Mouse (Mus musculus): ENCODE data around the gene Egr2. TPM values are rescaled to one million over a fixed set of nuclear protein-coding genes. Genes with fewer than 3 reads are reported as not detected.

Gene Egr2
- polyA plus RNA-seq, 1 experiment from 2014 or later, result not detected

DNA sequence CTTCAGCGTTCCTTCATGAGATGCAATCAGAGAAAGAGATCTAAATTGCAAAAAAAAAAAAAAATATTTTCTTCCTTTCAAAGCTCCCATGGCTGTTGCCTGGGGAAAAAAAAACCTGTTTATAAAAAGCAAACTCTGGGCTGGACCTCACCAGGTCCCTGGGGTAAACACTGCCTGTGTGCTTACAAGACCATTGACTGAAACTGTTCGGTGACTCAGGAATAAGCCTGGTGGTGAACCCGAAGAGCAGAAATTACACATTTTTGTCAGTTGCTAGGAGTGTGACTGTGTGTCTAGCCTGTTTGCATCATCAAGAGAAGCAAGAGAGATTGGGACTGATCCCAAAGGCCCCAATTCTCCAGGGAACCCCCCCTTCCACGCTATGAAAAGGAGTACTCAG lies 5.5 kb upstream of the Egr2 start:
- no peaks in the 10 kb centered on the region for H3K9me3 ChIP-seq (ENCODE audit: control insufficient read depth, low read length)
- H3K9ac ChIP-seq (ENCODE audit: low read length), result no peak overlapping the region
- no peak overlapping the region for H3K27ac ChIP-seq (ENCODE audit: low read depth, low read length)
- no peaks in the 10 kb centered on the region for H3K4me1 ChIP-seq (replicated peaks; ENCODE audit: control insufficient read depth, insufficient read depth, low read length)
- no peak overlapping the region for H3K4me2 ChIP-seq (ENCODE audit: low read depth, low read length, severe bottlenecking)
- 80% methylated on average over 4 of the region's 4 CpGs for WGBS
- H3K4me3 ChIP-seq (ENCODE audit: low read depth, low read length), result no peak overlapping the region
- no peak for DNase-seq (ENCODE audit: low spot score)
- no peaks in the 10 kb centered on the region for H3K36me3 ChIP-seq (ENCODE audit: control insufficient read depth, insufficient read depth, low read length)
- ATAC-seq (replicated peaks; ENCODE audit: low FRiP score), result no peak
- H3K27me3 ChIP-seq (ENCODE audit: control insufficient read depth, insufficient read depth, low read length), result peaks cover 26% of the 10 kb centered on the region

GRCm38 (mm10) chr10:67535972-67536371 lies 697 bp downstream of the Egr2 start:
- DNase-seq (ENCODE audit: low spot score), result peak; percentile 86
- Histone ChIP-seq H3K36me3 (ENCODE audit: control insufficient read depth, insufficient read depth, low read length) (no peaks in the 10 kb centered on the region), H3K9ac (ENCODE audit: low read length) (no peak overlapping the region; the same call in 1 of the 2 replicates), H3K27me3 (ENCODE audit: control insufficient read depth, insufficient read depth, low read length) (peaks cover 80% of the 10 kb centered on the region), H3K4me3 (ENCODE audit: low read depth, low read length) (peak overlapping the region; percentile 52), H3K4me2 (ENCODE audit: low read depth, low read length, severe bottlenecking) (peak overlapping the region; percentile 80), H3K4me1 (replicated peaks; ENCODE audit: control insufficient read depth, insufficient read depth, low read length) (peaks cover 17% of the 10 kb centered on the region; the same call in 1 of the 2 replicates), H3K27ac (ENCODE audit: low read depth, low read length) (no peak overlapping the region), H3K9me3 (ENCODE audit: control insufficient read depth, low read length) (no peaks in the 10 kb centered on the region)
- 0% methylated on average over 35 of the region's 35 CpGs for WGBS
- peak; percentile 55 for ATAC-seq (replicated peaks; ENCODE audit: low FRiP score)

- peaks cover 17% of the 10 kb centered on the region; the same call in 1 of the 2 replicates for H3K4me1 ChIP-seq (replicated peaks; ENCODE audit: control insufficient read depth, insufficient read depth, low read length)
- peak overlapping the region; percentile 27; the same call in 1 of the 2 replicates for H3K9ac ChIP-seq (ENCODE audit: low read length)
- H3K4me2 ChIP-seq (ENCODE audit: low read depth, low read length, severe bottlenecking), result peak overlapping the region; percentile 80
- DNase-seq (ENCODE audit: low spot score) (peak; percentile 71), ATAC-seq (replicated peaks; ENCODE audit: low FRiP score) (peak; percentile 28)
- no peaks in the 10 kb centered on the region for H3K36me3 ChIP-seq (ENCODE audit: control insufficient read depth, insufficient read depth, low read length)
- peak overlapping the region; percentile 52 for H3K4me3 ChIP-seq (ENCODE audit: low read depth, low read length)
- under 1% methylated on average over 31 of the region's 32 CpGs for WGBS
- H3K9me3 ChIP-seq (ENCODE audit: control insufficient read depth, low read length), result no peaks in the 10 kb centered on the region
- no peak overlapping the region for H3K27ac ChIP-seq (ENCODE audit: low read depth, low read length)
- peaks cover 87% of the 10 kb centered on the region for H3K27me3 ChIP-seq (ENCODE audit: control insufficient read depth, insufficient read depth, low read length)
These were observed 1.4 kb downstream of the Egr2 start for GRCm38 (mm10) chr10:67536621-67537141.

GRCm38 (mm10) chr10:67537151-67537994 lies 2.1 kb downstream of the Egr2 start:
- peak overlapping the region; percentile 52 for H3K4me3 ChIP-seq (ENCODE audit: low read depth, low read length)
- ATAC-seq (replicated peaks; ENCODE audit: low FRiP score) (peak; percentile 87), DNase-seq (ENCODE audit: low spot score) (peak; percentile 88)
- H3K27me3 ChIP-seq (ENCODE audit: control insufficient read depth, insufficient read depth, low read length), result peaks cover 90% of the 10 kb centered on the region
- no peak overlapping the region for H3K27ac ChIP-seq (ENCODE audit: low read depth, low read length)
- peaks cover 17% of the 10 kb centered on the region; the same call in 1 of the 2 replicates for H3K4me1 ChIP-seq (replicated peaks; ENCODE audit: control insufficient read depth, insufficient read depth, low read length)
- under 1% methylated on average over 51 of the region's 51 CpGs for WGBS
- H3K4me2 ChIP-seq (ENCODE audit: low read depth, low read length, severe bottlenecking), result peak overlapping the region; percentile 80
- H3K36me3 ChIP-seq (ENCODE audit: control insufficient read depth, insufficient read depth, low read length), result no peaks in the 10 kb centered on the region
- peak overlapping the region; percentile 53 for H3K9ac ChIP-seq (ENCODE audit: low read length)
- H3K9me3 ChIP-seq (ENCODE audit: control insufficient read depth, low read length), result no peaks in the 10 kb centered on the region

DNA sequence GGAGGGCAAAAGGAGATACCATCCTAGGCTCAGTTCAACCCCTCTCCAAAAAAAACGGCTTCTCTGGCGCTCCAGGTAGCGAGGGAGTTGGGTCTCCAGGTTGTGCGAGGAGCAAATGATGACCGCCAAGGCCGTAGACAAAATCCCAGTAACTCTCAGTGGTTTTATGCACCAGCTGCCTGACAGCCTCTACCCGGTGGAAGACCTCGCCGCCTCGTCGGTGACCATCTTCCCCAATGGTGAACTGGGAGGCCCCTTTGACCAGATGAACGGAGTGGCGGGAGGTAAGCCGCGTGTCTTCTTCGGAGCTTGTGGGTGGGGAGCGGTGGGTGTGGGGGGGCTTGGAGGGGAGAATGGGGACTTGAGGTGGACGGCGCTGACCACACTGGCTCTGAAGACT lies 2.8 kb downstream of the Egr2 start:
- H3K9ac ChIP-seq (ENCODE audit: low read length), result no peak overlapping the region
- peak overlapping the region; percentile 80 for H3K4me2 ChIP-seq (ENCODE audit: low read depth, low read length, severe bottlenecking)
- peak overlapping the region; percentile 52 for H3K4me3 ChIP-seq (ENCODE audit: low read depth, low read length)
- peaks cover 17% of the 10 kb centered on the region; the same call in 1 of the 2 replicates for H3K4me1 ChIP-seq (replicated peaks; ENCODE audit: control insufficient read depth, insufficient read depth, low read length)
- H3K9me3 ChIP-seq (ENCODE audit: control insufficient read depth, low read length), result no peaks in the 10 kb centered on the region
- peaks cover 87% of the 10 kb centered on the region for H3K27me3 ChIP-seq (ENCODE audit: control insufficient read depth, insufficient read depth, low read length)
- no peaks in the 10 kb centered on the region for H3K36me3 ChIP-seq (ENCODE audit: control insufficient read depth, insufficient read depth, low read length)
- ATAC-seq (replicated peaks; ENCODE audit: low FRiP score), result no peak
- DNase-seq (ENCODE audit: low spot score), result peak; percentile 55
- no peak overlapping the region for H3K27ac ChIP-seq (ENCODE audit: low read depth, low read length)
- under 1% methylated on average over 19 of the region's 19 CpGs for WGBS

- peaks cover 17% of the 10 kb centered on the region; the same call in 1 of the 2 replicates for H3K4me1 ChIP-seq (replicated peaks; ENCODE audit: control insufficient read depth, insufficient read depth, low read length)
- H3K9me3 ChIP-seq (ENCODE audit: control insufficient read depth, low read length), result no peaks in the 10 kb centered on the region
- no peak overlapping the region for H3K9ac ChIP-seq (ENCODE audit: low read length)
- ATAC-seq (replicated peaks; ENCODE audit: low FRiP score) (no peak), DNase-seq (ENCODE audit: low spot score) (peak; percentile 53)
- WGBS, result 1% methylated on average over 50 of the region's 50 CpGs
- H3K27ac ChIP-seq (ENCODE audit: low read depth, low read length), result no peak overlapping the region
- H3K27me3 ChIP-seq (ENCODE audit: control insufficient read depth, insufficient read depth, low read length), result peaks cover 81% of the 10 kb centered on the region
- no peaks in the 10 kb centered on the region for H3K36me3 ChIP-seq (ENCODE audit: control insufficient read depth, insufficient read depth, low read length)
- H3K4me3 ChIP-seq (ENCODE audit: low read depth, low read length), result no peak overlapping the region
- peak overlapping the region; percentile 21; the same call in 1 of the 2 replicates for H3K4me2 ChIP-seq (ENCODE audit: low read depth, low read length, severe bottlenecking)
These were observed 3.5 kb downstream of the Egr2 start for GRCm38 (mm10) chr10:67538585-67539400.

- no peak overlapping the region for H3K9ac ChIP-seq (ENCODE audit: low read length)
- no peak overlapping the region for H3K4me2 ChIP-seq (ENCODE audit: low read depth, low read length, severe bottlenecking)
- peaks cover 75% of the 10 kb centered on the region for H3K27me3 ChIP-seq (ENCODE audit: control insufficient read depth, insufficient read depth, low read length)
- ATAC-seq (replicated peaks; ENCODE audit: low FRiP score), result no peak
- H3K36me3 ChIP-seq (ENCODE audit: control insufficient read depth, insufficient read depth, low read length), result no peaks in the 10 kb centered on the region
- H3K27ac ChIP-seq (ENCODE audit: low read depth, low read length), result no peak overlapping the region
- H3K4me3 ChIP-seq (ENCODE audit: low read depth, low read length), result no peak overlapping the region
- peak; percentile 44 for DNase-seq (ENCODE audit: low spot score)
- H3K4me1 ChIP-seq (replicated peaks; ENCODE audit: control insufficient read depth, insufficient read depth, low read length), result peaks cover 17% of the 10 kb centered on the region; the same call in 1 of the 2 replicates
- 35% methylated on average over 6 of the region's 6 CpGs for WGBS
- no peaks in the 10 kb centered on the region for H3K9me3 ChIP-seq (ENCODE audit: control insufficient read depth, low read length)
These were observed 4.1 kb downstream of the Egr2 start for GRCm38 (mm10) chr10:67539401-67539730.

- H3K4me3 ChIP-seq (ENCODE audit: low read depth, low read length), result no peak overlapping the region; the same call in 1 of the 2 replicates
- H3K9me3 ChIP-seq (ENCODE audit: control insufficient read depth, low read length), result no peaks in the 10 kb centered on the region
- peak; percentile 51 for DNase-seq (ENCODE audit: low spot score)
- 6% methylated on average over 19 of the region's 19 CpGs for WGBS
- no peaks in the 10 kb centered on the region for H3K36me3 ChIP-seq (ENCODE audit: control insufficient read depth, insufficient read depth, low read length)
- H3K27me3 ChIP-seq (ENCODE audit: control insufficient read depth, insufficient read depth, low read length), result peaks cover 63% of the 10 kb centered on the region
- H3K4me1 ChIP-seq (replicated peaks; ENCODE audit: control insufficient read depth, insufficient read depth, low read length), result peaks cover 12% of the 10 kb centered on the region; the same call in 1 of the 2 replicates
- H3K27ac ChIP-seq (ENCODE audit: low read depth, low read length), result no peak overlapping the region
- peak overlapping the region; percentile 15; the same call in 1 of the 2 replicates for H3K4me2 ChIP-seq (ENCODE audit: low read depth, low read length, severe bottlenecking)
- no peak for ATAC-seq (replicated peaks; ENCODE audit: low FRiP score)
- no peak overlapping the region for H3K9ac ChIP-seq (ENCODE audit: low read length)
These were observed 5.3 kb downstream of the Egr2 start for GRCm38 (mm10) chr10:67540591-67540990.

Measured in forebrain, embryonic 11.5 days (tissue).